Mouse (Mus musculus): ENCODE data around the gene Stard9.

Gene Stard9

DNA sequence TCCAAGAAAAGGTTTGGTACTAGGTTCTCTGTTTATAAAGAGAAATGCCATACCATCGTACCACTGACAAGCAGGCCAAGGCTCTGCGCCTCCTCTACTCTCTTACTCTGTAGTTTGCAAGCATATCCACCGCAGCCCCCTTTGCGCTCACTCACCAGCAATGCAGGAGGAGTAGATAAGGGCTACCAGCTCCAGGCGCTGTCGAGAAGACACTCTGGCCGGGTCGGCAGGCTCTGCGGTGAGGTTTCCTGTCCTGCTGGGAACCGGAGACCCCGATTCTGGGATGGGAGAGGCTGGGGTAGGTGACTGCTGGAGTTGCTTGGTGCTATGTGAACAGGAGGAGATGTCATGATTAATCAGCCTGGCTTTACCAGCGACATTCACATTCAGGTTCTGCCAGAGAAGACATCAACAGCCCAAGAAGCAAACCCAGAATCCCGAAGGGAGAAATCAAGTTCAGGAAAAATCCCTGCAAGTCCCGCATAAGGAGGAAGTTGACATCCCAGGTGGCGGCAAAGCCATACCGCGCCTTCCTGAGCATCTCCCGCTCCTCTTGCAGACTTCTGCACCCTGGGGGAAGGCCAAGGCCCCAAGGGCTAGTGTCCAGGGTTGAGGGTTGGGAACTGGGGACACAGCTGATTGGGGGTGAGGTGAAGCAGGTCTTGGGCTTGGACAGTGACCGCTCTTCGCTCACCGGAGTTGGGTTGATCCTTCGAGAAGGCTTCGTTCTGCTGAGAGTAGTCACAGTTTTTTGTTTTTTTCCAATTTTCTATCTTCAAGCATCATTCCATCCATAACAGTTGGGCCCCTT is 101.1 kb downstream of the Stard9 start:
- DNase-seq (ENCODE audit: low spot score): peak; percentile 17

DNA sequence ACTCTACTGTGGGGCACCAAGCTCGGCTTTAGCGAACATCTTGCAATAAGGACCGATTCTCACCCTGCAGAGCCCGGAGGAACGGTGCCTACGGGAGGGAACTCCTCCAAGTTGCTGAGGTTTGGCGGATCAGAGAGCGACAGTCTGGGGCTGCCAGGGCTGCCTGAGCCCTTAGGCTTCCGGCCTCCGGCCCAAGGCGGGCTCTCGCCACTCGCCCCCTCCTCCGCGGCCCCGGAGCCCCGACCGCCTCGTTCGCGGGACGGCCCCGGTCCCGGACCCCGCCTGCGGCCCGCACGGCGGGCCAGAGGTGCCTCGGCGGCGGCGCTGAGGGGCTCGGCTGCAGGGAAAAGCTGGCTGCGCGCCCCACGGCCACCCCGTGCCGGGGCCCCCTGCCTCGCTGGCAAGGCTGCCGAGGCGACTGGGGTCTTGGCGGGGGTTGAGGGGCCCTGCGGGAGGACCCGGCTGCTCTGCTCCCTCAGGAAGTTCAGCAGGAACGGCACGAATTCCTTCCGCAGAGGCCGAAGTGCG is 101.8 kb downstream of the Stard9 start:
- DNase-seq (ENCODE audit: low spot score): peak; percentile 37

- peak; percentile 96 for DNase-seq (ENCODE audit: low spot score)
Measured at GRCm38 (mm10) chr2:120731167-120731862, 102.4 kb downstream of the Stard9 start.

DNA sequence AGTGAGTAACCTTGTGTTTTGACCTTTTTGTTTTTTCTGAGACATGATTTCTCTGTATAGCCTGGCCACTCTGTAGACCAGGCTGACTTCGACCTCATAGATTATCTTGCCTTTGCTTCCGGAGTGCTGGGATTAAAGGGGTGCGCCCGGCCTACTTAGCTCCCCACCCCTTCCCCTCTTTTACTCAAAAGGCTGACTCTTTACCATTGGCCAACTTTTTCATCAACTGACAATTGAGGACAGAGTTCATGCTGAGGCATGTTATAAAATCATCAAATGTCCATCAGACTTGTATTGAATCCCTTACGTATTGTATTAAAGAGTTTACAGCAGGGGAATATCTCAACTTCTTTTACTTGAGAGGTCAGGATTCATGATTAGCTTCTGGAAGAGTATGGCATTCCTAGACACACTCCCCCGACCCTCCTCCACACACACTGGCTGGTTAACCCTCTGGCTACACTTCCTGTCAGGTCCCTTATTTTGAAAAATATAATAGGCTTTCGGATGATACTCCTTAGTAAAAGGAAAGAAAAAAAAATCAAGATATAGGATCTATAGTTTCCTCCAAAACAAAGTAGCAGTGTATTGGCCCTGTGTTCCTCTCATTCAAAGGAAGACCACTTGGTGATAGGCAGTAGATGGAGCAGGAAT is 103.1 kb downstream of the Stard9 start:
- DNase-seq (ENCODE audit: low spot score): no peak

- DNase-seq (ENCODE audit: low spot score): no peak
Measured at GRCm38 (mm10) chr2:120745496-120745895, 116.6 kb downstream of the Stard9 start.

DNA sequence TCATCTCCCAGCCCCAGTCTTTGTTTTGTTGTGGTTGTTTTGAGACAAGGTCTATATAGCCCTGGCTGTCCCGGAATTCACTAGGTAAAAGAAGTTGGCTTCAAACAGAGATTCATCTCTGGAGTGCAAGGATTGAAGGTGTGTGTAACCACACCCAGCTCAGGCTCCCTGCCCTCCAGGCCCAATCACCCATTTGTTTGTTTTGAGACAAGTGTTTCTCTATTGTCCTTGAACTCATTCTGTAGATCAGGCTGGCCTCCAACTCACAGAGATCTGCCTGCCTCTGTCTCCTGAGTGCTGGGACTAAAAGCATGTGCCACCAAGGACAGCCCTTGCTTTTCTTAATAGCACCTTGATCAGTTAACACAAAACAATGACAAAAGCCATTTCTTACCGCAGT is 119.1 kb downstream of the Stard9 start:
- DNase-seq (ENCODE audit: low spot score): no peak

DNA sequence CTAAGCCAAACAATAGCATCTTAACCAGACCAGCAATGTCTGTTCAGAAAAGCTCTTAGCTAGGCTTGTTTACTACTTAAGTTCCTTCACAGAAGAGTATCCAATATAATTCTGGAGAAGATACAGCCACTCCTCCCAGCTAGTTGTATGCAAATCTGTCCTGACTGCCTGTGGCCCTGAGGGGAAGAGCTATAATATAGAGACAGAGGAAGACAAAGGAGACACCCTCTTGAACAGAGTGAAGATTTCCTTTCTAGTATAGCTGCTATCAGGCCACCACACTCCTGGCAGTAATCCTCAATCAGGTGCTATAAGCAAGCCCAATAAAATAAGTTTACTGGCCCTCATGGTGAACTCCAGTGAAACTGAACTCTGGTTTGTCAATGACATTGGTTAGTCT is 133.0 kb downstream of the Stard9 start:
- DNase-seq (ENCODE audit: low spot score): no peak

DNA sequence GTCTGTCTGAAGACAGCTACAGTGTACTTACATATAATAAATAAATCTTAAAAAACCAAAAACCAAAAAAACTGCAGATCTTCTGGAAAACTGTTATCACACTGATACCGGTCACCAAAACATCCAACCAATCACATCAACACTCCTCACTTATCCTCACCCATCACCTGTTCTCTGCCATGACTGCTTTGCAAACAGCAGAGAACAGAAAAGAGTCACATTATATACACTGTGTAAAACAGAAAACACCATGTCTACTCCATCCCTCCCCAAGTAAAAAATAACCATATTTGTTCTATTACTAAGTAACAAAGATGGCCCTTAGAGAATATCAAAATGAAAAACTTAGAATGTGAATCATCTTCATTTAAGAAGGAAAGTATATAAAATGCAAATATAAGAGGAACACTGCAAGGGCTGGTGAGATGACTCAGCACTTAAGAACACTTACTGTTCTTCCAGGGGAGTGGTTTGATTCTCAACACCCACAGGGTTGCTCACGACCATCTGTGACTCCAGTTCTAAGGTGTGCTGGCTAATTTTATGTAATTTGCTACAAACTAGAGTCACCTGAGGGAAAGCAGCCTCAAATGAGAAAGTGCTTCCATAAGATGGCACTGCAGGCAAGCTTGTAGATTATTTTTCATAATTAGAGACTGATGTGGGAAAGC is 141.5 kb downstream of the Stard9 start:
- DNase-seq (ENCODE audit: low spot score): no peak

Measured in embryo, embryonic 10.5 days (tissue).